Mouse (Mus musculus) small intestine, adult 2 months (tissue): ENCODE measurements around the gene 6030468B19Rik. TPM values are rescaled to one million over a fixed set of nuclear protein-coding genes. Genes with fewer than 3 reads are reported as not detected.
A peak's percentile ranks its signal among the peaks of the same experiment; 100 is the strongest.
"Not testable (repeated sequence)": the region's sequence is repeated elsewhere in the genome, so short reads cannot be mapped to it uniquely, and the experiment has no call there.

Experiments
- H3K27ac ChIP-seq: fragments of 200-500 bp; 2 replicates; pipeline ENCODE4 v1.5.1; 2012; ENCODE audit warnings: low read depth, low read length, control low read depth, inconsistent platforms; ENCODE audit not compliant: insufficient read depth
- H3K27me3 ChIP-seq: fragments of 200-500 bp; 2 replicates; pipeline ENCODE4 v1.6.1; 2012; ENCODE audit warnings: mild to moderate bottlenecking, moderate library complexity, low read length, inconsistent platforms; ENCODE audit not compliant: control insufficient read depth, insufficient read depth
- H3K36me3 ChIP-seq: fragments of 200-500 bp; 2 replicates; pipeline ENCODE4 v1.6.1; 2012; ENCODE audit warnings: mild to moderate bottlenecking, low read length, control low read depth, inconsistent platforms; ENCODE audit not compliant: control insufficient read depth, insufficient read depth
- H3K4me1 ChIP-seq: fragments of 200-500 bp; 2 replicates; pipeline ENCODE4 v1.6.1; 2012; ENCODE audit warnings: low read length, inconsistent platforms, mixed read lengths; ENCODE audit not compliant: control insufficient read depth, insufficient read depth, insufficient read length
- H3K4me3 ChIP-seq: fragments of 200-500 bp; 2 replicates; pipeline ENCODE4 v1.5.1; 2012; ENCODE audit warnings: low read depth, mild to moderate bottlenecking, control low read depth, inconsistent platforms, low read length, moderate library complexity
- CTCF ChIP-seq: fragments of 200-500 bp; IDR thresholded peaks from 2 replicates; pipeline ENCODE4 v1.5.1; 2012; ENCODE audit warnings: low read depth, mild to moderate bottlenecking, control low read depth, inconsistent platforms, low read length, moderate library complexity, mixed read lengths; ENCODE audit not compliant: insufficient replicate concordance, insufficient read length; ENCODE audit errors: extremely low read depth
- POLR2A ChIP-seq: fragments of 200-500 bp; IDR thresholded peaks from 2 replicates; pipeline ENCODE4 v1.6.1; 2012; ENCODE audit warnings: low read depth, mild to moderate bottlenecking, control low read depth, inconsistent platforms, low read length, moderate library complexity
- WGBS: fragments of 180-500 bp; shearing (Covaris S2); methylation state at CpG from one replicate; pipeline ENCODE4 v1.1.7; 2018; 5-methylcytosine and 5-hydroxymethylcytosine counted together
- polyA plus RNA-seq: library from polyadenylated mRNA; depleted of rRNA; stranded (reverse); fragments of >200 nt; gene quantifications from 2 replicates; pipeline ENCODE4 v1.2.3, GENCODE M21; 2012

The 6030468B19Rik gene
- polyA plus RNA-seq, 1 experiment: 0.47 TPM

DNA sequence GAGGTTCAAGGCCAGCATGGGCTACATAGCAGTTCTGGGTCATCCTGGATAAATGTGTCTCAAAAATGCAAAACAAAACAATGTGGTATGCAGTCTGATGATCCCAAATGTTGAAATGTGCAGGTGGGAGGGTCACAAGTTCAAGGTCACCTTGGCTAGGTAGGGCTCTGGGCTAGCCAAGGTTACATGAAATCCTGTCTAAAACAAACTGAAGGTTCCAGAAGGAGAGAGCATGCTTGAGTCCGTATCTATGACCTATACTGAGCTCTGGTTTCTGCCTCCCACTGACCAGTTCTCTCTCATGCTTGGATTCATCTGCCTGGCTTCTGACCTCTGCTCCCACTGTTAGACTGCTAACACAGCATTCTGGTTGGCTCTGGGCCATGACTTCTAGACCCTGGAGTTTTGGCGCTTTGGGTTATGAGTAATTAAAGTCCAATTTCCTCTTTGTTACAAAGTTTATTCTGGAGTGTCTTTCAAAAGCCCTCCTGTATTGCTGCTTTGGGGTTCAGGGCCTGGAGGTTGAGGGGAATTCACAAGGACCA is 32.3 kb downstream of the 6030468B19Rik start:
- Histone ChIP-seq H3K27ac (peak overlapping the region; percentile 97), H3K4me3 (no peak overlapping the region), H3K4me1 (peaks cover 57% of the 10 kb centered on the region), H3K27me3 (no peaks in the 10 kb centered on the region), H3K36me3 (no peaks in the 10 kb centered on the region)
- no peak for TF ChIP-seq CTCF
- no peak for TF ChIP-seq POLR2A
- WGBS: 9% methylated on average over 2 of the region's 2 CpGs

DNA sequence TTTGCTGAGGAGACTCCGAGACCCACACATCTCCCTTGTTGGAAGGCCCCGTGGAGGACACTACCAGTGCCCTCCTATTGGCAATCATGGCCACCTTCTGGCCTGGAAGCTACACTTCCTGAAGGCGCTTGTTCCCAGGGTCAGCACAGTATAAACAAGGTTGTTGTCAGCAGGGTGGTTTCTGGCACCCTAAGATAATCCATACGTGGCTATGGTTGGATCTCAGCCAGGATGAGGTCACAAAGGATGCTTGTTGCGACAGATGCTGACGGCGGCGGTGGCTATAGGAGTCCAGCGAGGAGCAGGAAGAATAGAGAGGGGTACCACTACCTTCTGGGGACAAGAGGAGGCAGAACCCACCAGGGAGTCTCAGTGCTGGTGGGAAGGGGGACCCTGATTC is 32.9 kb downstream of the 6030468B19Rik start:
- H3K4me1 ChIP-seq: peaks cover 57% of the 10 kb centered on the region
- H3K27ac ChIP-seq: peak overlapping the region; percentile 97
- WGBS: 27% methylated on average over 9 of the region's 9 CpGs
- no peak overlapping the region for H3K4me3 ChIP-seq
- H3K36me3 ChIP-seq: no peaks in the 10 kb centered on the region
- no peak for TF ChIP-seq CTCF
- TF ChIP-seq POLR2A: no peak
- no peaks in the 10 kb centered on the region for H3K27me3 ChIP-seq

DNA sequence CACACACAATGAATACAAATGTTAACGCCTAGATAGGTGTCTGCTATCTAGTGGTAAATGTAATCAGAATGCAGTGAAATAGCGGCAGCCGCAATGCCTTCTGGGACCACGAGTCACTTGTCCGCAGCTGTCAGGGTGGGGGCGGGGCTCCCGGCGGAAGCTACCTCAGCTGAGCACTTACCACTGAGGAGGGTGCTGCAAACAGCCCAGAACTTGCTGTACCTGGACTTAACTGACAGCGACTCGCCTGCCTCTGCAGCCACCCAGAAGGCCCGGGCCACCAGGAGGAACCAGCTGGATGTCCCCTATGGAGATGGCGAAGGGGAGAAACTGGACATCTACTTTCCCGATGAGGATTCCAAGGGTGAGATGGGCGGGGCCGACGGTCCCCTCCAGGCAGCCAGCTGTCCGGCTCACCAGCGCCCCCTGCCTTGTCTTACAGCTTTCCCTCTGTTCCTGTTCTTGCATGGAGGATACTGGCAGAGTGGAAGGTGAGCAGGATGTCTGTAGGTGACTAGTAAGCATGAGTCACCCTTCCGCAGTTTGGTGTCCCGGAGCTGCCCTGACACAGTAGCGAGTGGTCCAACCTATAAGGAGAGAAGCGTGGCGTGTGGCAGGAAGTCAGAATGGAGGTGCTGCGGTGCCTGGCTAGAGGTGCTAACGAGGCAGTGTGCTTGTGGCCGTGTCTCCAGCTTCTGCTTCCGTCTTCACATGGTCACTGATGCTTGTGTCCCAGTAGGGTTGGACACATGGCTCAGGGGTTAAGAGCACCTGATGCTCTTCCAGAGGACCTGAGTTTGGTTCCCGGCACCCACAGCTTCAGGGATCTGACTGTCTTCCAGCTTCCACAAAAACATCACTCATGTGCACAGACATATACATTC is 34.9 kb downstream of the 6030468B19Rik start:
- WGBS: 23% methylated on average over 28 of the region's 28 CpGs
- H3K27me3 ChIP-seq: no peaks in the 10 kb centered on the region
- no peaks in the 10 kb centered on the region for H3K36me3 ChIP-seq
- H3K4me1 ChIP-seq: peaks cover 58% of the 10 kb centered on the region
- peak overlapping the region; percentile 65 for H3K4me3 ChIP-seq
- TF ChIP-seq POLR2A (peak; percentile 71), CTCF (peak; percentile 83)
- peak overlapping the region; percentile 96 for H3K27ac ChIP-seq

DNA sequence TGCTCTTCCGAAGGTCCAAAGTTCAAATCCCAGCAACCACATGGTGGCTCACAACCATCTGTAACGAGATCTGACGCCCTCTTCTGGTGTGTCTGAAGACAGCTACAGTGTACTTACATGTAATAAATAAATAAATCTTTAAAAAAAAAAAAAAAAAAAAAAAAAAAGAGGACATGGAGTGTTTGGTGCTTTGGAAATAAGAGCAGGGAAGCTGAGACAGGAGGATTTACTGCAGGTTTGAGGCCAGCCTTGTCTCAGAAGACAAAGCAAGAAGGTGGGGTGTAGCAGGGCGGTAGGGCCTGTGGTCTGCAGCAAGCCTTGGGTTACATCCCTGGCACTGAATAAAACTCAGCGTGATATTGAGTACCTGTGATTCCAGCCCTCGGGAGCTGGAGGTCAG is 36.0 kb downstream of the 6030468B19Rik start:
- H3K27ac ChIP-seq: peak overlapping the region; percentile 96
- not testable (repeated sequence) for H3K4me3 ChIP-seq, H3K36me3 ChIP-seq, H3K27me3 ChIP-seq
- H3K4me1 ChIP-seq: peaks cover 53% of the 10 kb centered on the region
- 40% methylated on average over 6 of the region's 6 CpGs for WGBS

DNA sequence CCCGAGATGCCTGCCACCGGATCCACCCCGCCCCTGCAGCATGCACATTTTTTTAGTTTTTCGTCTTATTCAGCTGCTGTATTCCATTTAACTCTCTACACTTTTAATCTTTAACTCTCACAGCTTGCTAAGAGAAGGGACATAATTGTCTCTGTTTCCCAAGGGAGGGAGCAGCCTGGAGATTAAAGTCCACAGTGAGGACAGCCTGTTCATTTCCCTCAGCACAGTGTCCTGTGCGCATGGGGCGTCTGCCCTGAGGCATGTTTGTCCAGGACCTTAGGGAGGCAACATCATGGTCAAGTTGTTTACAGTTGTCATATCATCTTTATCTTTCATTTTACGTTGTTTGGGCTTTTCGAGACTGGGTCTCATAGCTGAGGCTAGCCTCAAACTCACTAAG is 36.6 kb downstream of the 6030468B19Rik start:
- TF ChIP-seq POLR2A (no peak), CTCF (no peak)
- no peak overlapping the region; the same call in 1 of the 2 replicates for H3K4me3 ChIP-seq
- no peaks in the 10 kb centered on the region for H3K27me3 ChIP-seq
- peak overlapping the region; percentile 96 for H3K27ac ChIP-seq
- H3K4me1 ChIP-seq: peaks cover 53% of the 10 kb centered on the region
- WGBS: 28% methylated on average over 8 of the region's 8 CpGs
- H3K36me3 ChIP-seq: no peaks in the 10 kb centered on the region

GRCm38 (mm10) chr11:117836306-117836705 is 38.8 kb downstream of the 6030468B19Rik start:
- TF ChIP-seq CTCF: no peak
- no peak for TF ChIP-seq POLR2A
- 26% methylated on average over 13 of the region's 13 CpGs for WGBS
- no peak overlapping the region for H3K27ac ChIP-seq

GRCm38 (mm10) chr11:117838572-117838971 is 41.1 kb downstream of the 6030468B19Rik start:
- Histone ChIP-seq H3K36me3 (no peaks in the 10 kb centered on the region), H3K27me3 (no peaks in the 10 kb centered on the region), H3K4me1 (peaks cover 38% of the 10 kb centered on the region), H3K27ac (peak overlapping the region; percentile 85), H3K4me3 (no peak overlapping the region)
- WGBS: 13% methylated on average over 2 of the region's 2 CpGs
- no peak; the same call in 1 of the 2 replicates for TF ChIP-seq POLR2A
- TF ChIP-seq CTCF: no peak

More at GRCm38 (mm10) chr11:117836306-117836705, 38.8 kb downstream of the 6030468B19Rik start:
- no peaks in the 10 kb centered on the region for H3K27me3 ChIP-seq
- peaks cover 43% of the 10 kb centered on the region for H3K4me1 ChIP-seq
- no peaks in the 10 kb centered on the region for H3K36me3 ChIP-seq
- peak overlapping the region; percentile 12; the same call in 1 of the 2 replicates for H3K4me3 ChIP-seq
